Mouse (Mus musculus) granulocyte monocyte progenitor cell, adult 5-6 weeks (primary cell): ENCODE results near the gene Abhd4. TPM values are rescaled to one million over a fixed set of nuclear protein-coding genes. Genes with fewer than 3 reads are reported as not detected.

ENCODE experiments used
- ATAC-seq: replicated peaks from 2 replicates; pipeline ENCODE4 v1.8.0; 2016; ENCODE audit warnings: mild to moderate bottlenecking, moderate TSS enrichment, inconsistent platforms; ENCODE audit not compliant: poor library complexity, severe bottlenecking
- total RNA-seq, 2 experiments: library from RNA; stranded (forward) in 1 of 2; stranded (reverse) in 1 of 2; fragments of 200-712, 200-1000 nt in 1 of 2; fragments of >200 nt in 1 of 2; fragmentation: Nextera tagmentation in 1 of 2; gene quantifications; 2 replicates each; pipeline ENCODE4 v1.2.3; 2014 to 2017

Abhd4 gene
- total RNA-seq, 2 experiments from 2014 or later = 24.3 to 41.9 TPM

- no peak for ATAC-seq
Measured at GRCm38 (mm10) chr14:54234231-54235040, 19.6 kb upstream of the Abhd4 start.

- ATAC-seq = no peak
Measured at GRCm38 (mm10) chr14:54235825-54236540, 18.0 kb upstream of the Abhd4 start.

- ATAC-seq = no peak
Measured at GRCm38 (mm10) chr14:54236881-54237280, 17.1 kb upstream of the Abhd4 start.

- peak; percentile 91 for ATAC-seq
Measured at GRCm38 (mm10) chr14:54239002-54239736, 14.8 kb upstream of the Abhd4 start.

- no peak for ATAC-seq
Measured at GRCm38 (mm10) chr14:54240542-54240941, 13.4 kb upstream of the Abhd4 start.

GRCm38 (mm10) chr14:54244183-54244582 is 9.8 kb upstream of the Abhd4 start:
- ATAC-seq = no peak

- peak; percentile 96 for ATAC-seq
Measured at GRCm38 (mm10) chr14:54246232-54246631, 7.8 kb upstream of the Abhd4 start.

GRCm38 (mm10) chr14:54249326-54249725 is 4.7 kb upstream of the Abhd4 start:
- ATAC-seq = no peak

GRCm38 (mm10) chr14:54250122-54250521 is 3.9 kb upstream of the Abhd4 start:
- no peak for ATAC-seq

- no peak for ATAC-seq
Measured at GRCm38 (mm10) chr14:54254670-54255202, 748 bp downstream of the Abhd4 start.

- no peak for ATAC-seq
Measured at GRCm38 (mm10) chr14:54258131-54258670, 4.2 kb downstream of the Abhd4 start.

- ATAC-seq = peak; percentile 93
Measured at GRCm38 (mm10) chr14:54259003-54259721, 5.2 kb downstream of the Abhd4 start.

- ATAC-seq = no peak
Measured at GRCm38 (mm10) chr14:54259722-54260085, 5.7 kb downstream of the Abhd4 start.

- ATAC-seq = peak; percentile 13; the same call in 1 of the 2 replicates
Measured at GRCm38 (mm10) chr14:54260196-54260595, 6.2 kb downstream of the Abhd4 start.

- no peak for ATAC-seq
Measured at GRCm38 (mm10) chr14:54261386-54261785, 7.4 kb downstream of the Abhd4 start.

- ATAC-seq = no peak
Measured at GRCm38 (mm10) chr14:54262622-54263021, 8.6 kb downstream of the Abhd4 start.

- no peak for ATAC-seq
Measured at GRCm38 (mm10) chr14:54263099-54263498, 9.1 kb downstream of the Abhd4 start.

- no peak for ATAC-seq
Measured at GRCm38 (mm10) chr14:54264231-54264630, 10.2 kb downstream of the Abhd4 start.

- ATAC-seq = no peak
Measured at GRCm38 (mm10) chr14:54265093-54265492, 11.1 kb downstream of the Abhd4 start.

GRCm38 (mm10) chr14:54265951-54266350 is 12.0 kb downstream of the Abhd4 start:
- ATAC-seq = no peak
